Mouse (Mus musculus) 3134 (cell line): ENCODE measurements around the gene Camta1.

Experiments used
- DNase-seq: peaks from one replicate; pipeline ENCODE4 v3.0.0-alpha.2; 2011; ENCODE audit warnings: low spot score; ENCODE audit not compliant: insufficient read length; ENCODE audit errors: extremely low read depth

Gene Camta1

DNA sequence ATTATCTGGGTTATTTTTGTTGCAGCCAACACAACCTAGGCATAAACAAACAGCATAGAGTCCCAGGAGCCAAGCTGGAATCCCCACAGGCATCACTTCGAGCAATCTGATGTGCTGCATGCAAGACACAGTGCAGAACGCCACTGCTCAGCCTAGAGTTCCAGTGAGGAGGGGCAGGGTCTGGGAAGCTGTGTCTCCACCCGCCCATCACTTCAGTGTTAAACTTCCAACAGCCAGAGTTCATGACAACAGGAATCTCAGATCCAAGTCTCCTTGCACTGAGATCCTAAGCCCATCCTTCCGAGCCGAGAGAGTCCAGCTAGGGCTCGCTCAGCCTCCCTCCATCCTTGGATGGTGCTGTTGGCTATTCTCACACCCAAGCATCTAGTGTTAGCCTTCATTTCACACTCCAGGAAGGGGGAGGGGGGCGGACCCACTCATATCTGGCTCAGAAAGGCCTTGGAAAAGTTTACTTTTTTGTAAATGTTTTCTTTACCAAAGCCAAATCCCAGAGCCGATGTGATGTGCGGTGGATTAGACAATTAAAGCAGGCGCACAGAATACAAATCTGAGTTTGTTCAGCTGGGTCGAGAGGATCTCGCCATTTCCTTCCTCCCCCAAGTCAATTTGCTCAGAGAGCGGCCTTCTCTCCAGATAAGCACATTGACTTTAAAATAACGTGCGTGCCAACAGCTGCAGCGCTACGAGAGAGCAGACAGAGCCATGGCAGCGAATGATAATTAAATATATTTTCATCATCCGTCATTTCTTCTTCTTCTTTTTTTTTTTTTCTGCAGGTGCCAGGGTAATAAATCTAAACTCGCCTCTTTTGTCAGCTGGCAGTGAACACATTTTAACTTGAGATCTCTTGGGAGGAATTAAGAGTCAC lies 120.2 kb downstream of the Camta1 start:
- no peak for DNase-seq

DNA sequence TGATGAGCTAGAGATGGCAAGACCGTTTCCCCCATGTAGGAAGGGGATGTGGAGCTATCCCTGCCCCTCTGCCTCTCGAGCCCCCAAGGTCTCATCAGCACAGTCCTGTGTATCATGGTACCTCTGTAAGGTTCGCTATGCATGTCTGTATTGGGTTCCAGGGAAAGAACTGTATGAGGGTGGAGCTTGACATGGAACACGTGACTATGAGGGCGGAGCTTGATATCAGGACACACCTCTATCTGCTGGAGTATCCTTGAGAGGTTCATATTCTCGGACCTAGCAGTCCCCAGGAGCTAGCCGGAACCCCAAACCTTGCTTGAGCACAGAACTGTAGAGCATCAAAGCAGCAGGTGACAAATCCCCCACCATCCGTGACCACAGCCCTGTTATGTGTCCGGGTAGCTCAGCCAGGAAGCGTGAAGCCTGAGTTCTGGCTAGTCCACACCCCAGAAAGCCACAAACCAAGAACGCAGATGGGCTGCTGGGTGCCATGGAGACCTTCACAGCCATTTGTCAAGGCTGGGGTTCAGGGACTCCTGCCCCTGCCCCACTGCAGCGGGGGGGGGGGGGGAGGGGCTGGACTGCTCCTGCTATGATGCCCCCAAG lies 122.2 kb downstream of the Camta1 start:
- DNase-seq, result no peak

DNA sequence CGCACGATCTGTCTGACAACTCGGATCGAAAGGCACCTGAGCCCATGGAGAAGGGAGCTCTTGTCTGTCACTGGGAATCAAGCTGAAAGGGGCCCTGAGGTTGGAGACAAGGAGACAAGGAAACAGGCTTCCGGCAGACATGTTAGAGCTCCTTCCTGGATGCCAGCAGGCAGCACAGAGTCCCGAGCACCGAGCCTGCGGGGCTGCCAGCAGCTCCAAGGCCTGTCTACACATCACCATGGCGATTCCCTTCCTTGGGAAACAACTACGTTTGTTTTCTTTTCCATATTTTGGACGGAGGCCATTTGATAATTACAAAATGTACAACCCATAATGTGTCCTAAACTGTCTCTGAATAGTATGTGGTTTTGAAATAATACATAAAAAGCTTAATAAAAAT lies 122.8 kb downstream of the Camta1 start:
- no peak for DNase-seq

DNA sequence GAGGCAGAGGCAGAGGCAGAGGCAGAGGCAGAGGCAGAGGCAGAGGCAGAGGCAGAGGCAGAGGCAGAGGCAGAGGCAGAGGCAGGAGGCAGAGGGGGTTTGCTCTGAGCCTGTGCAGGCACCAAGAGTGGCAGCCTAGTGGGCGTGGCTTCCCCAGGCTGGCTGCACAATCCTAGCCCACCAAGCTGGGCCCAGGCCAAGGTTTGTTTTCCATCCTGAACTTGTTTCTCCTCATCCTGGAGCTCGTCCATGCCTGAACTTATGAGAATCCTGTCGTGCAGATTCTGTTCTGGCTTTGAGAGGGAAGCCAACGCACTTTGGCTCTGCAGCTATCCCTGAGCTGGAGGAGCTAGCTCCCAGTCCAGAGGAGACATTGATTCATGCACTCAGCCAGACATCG lies 123.4 kb downstream of the Camta1 start:
- DNase-seq, result no peak

DNA sequence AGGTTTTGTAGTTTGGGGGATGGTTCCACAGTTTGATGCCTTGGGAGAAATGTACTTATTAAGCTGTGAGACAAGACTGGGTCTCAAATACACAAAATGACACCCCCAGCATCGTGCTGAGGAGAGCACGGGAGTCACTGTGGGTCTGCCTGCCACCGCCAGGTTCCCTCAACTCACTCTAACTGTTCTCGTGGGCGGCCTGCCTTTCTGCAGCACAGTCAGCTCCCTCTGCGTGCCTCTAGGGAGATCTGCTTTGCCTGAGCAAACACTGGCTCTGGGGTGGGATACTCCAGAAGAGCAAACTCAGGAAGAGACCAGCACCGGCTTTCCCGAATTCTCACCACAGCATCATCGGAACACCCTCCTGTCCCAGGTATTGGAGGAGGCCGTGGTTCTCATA lies 129.0 kb downstream of the Camta1 start:
- no peak for DNase-seq

DNA sequence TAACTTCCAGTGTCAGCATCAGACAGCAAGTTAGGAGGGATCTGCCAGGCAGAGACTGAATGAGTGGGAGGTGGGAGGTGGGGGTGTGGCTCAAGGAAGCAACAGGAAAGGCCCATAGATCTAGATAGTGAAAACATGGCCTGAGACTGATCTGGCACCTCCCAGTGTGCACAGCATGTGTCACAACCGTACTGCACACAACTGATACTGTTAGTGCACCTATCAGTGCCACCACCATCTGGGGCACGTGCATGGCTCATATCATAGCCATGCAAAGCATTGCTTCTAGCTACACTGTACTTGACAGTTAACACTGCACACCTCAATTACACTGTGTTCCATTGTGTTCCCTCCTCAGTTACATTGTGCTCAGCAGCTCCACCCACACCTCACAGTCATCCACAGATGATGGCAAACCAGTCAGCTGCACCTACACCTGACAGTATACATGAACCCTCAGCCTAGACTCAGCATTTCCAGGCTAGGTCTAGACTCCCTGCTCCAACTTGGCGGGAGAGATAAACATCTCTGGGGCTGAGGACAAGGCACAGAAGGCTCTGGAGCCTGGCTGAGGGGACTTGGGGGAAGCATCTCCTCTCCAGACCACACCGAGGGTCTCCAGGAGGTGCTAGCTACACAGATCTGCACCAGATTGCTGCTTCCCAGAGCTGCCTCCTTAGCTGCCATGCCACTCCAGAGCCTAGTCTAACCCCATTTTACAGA lies 131.5 kb downstream of the Camta1 start:
- DNase-seq, result no peak

DNA sequence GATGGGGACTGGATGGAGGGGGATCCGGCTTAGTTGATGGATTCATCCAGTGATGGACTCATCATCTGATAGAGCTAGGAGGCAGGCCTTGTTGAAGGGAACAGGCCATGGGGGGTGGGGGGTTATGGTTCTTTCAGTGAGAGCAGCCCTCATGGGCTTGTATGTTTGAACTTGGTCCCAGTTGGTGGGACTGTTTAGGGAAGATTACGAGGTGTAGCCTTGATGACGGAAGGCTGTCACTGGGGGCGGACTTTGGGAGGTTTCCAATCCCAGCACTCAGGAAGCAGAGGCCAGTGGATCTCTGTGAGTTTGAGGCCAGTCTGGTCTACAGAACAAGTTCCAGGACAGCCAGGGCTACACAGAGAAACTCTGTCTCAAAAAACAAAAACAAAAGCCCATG lies 132.6 kb downstream of the Camta1 start:
- no peak for DNase-seq

DNA sequence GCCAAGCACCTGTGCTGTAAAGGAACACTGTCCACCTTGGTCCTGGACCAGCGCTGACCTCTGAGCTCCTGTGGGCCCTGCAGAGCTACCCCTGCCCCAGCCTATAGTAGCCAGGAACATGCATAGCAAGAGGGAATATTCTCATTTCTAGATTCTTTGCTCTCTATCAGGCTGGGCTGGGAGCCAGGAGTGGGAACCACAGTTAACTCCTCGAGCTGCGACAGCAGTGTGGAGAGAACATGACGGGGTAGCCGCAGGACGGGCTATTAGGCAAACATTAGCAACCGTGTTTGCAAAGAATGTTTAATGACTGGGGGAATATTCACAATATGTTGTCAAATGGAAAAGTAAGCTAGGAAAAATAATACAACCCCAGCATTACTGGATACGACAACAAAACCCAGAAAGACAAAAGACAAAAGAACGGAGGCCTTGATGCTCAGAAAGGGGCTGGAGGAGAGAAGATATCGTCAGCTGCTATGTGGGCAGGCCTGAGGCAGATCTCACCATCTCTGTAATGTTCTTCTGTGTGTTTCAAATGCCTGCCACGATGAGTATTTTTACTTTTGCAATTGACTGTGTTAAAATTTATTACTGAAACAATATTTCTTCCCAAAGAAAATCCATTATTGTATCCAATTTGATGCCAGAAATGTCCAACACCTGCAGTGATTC lies 133.1 kb downstream of the Camta1 start:
- no peak for DNase-seq

DNA sequence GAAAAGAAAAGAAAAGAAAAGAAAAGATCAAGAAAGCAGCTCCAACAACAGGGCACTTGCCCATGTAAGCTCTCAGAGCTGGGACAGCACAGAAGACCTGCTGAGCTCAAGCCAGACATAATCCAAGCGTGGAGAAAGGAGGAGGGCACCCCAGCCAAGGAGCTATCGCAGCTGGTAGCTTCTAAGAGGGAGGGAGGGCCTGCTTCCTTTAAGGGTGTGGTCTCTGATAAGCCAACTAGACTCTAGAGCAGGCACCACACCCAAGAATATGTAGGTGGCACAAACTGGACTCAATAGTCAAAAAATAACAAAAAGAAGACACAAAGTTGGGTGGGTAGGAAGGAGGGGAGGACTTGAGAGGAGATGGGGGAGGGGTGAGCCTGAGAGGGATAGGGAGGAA lies 135.3 kb downstream of the Camta1 start:
- DNase-seq, result no peak

DNA sequence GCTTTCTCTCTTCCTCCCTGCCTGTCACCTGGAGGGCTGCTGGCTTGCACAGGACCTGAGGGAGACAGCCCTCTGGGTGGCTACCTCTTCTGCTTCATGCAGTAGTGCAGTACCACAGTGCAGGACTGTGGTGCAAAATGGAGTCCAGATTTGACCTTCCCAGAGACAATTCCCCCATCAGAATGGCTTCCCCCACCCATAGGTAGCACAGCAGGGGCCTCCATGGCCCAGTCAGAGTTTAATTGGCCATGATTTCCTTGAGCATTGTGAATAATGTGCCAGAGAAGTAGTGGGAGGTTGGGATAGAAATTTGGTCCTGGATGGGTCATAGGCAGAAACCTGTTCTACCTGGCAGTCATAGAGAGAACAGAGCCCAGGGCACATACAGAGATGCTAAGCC lies 136.8 kb downstream of the Camta1 start:
- no peak for DNase-seq

DNA sequence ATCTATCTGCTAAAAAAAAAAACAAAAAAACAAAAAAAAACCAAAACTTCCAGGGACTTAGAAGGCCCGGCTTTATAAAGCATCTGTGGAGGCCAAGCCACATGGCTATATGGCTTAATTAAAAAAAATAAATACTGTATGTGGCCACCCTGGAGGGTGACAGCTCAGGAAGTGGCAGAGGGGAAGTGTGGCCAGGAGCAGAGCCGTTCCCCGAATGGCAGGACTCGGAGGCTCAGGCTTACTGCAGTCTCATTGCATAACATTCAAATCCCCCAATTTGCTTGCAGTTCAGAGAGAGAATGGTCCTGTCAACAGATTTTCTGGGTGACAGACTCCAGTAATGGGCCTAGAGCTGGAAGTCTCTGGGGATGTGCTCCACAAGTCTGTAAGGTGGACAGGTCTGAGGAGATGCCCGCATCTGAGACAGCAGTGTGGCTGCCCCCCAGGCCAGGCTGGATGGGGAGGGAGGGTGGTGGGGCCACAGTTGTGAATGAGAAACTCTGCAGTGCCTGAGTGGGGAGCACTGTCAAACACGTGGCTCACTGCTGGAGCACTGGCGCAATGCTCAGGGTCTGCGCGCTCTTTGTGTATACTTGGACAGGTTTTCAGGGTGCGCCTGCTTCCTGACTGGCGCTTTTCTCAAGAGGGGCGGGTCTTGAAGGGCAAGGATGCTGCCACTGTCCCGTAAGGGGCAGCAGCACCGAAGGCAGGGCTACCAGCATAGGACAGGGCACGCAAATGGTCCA lies 140.8 kb downstream of the Camta1 start:
- DNase-seq, result no peak

DNA sequence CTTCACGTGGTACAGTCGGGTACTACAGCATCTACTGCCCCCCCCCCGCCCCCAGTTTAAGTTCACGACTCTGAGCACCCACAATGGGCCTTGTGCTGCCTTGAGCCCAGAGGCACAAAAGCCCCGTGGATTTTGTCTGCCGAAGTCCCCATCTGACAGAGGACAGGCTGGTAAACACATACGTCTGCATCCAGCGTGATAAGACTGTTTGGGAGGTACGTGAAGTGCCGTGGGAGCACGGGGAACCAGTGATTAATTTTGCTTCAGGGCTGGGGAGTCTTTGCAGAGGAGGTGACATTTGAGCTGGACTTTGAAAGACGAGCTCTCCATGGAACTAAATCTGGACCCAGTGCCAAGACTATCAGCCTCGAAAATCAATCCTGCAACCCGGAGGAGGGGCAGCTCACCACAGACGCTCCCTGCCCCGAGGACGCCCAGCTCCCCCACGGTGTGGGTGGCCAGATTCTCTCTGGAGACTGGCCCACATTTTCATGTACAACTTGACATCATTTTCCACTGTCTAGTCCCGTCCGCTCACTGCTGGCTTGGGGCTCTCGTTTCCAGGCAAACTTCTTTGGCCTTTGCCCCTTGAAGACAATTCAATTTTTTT lies 142.7 kb downstream of the Camta1 start:
- no peak for DNase-seq

DNA sequence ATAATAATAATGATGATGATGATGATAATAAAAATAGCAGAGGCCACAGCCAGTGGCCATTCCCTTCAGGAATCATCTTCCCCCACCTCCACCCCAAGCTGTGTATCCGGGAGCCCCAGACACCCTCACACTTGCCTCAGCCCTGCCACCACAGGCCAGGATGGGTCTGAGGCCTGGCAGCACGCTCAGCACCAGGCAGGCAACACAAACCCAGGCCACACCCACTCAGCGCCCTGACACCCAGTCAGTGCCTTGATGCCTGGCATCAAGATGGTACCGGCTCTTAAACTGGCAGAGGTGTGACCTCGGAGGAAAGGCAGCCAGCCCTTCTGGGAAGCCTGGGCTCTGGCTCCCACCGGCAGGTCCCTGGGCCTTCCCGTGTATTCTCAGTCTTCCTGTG lies 143.8 kb downstream of the Camta1 start:
- DNase-seq, result no peak

DNA sequence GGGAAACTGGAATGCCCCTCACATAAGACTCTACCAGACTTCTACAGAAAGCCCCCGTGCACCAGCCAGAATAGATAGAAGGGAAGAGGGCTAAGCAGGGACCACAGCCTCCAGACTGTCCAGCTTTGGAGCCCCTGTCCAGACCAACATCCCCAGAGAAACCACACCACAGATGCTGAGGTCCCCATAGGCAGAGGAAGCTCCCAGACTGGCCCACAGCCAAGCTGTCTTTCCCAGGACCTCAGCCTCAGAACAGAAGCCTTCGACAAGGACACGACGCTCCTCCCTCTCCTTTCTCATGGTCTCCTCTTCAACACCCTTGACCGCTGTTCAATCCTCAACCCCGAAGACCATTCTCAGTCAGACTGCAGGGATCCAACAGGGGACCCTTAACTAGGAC lies 148.0 kb downstream of the Camta1 start:
- DNase-seq, result no peak

DNA sequence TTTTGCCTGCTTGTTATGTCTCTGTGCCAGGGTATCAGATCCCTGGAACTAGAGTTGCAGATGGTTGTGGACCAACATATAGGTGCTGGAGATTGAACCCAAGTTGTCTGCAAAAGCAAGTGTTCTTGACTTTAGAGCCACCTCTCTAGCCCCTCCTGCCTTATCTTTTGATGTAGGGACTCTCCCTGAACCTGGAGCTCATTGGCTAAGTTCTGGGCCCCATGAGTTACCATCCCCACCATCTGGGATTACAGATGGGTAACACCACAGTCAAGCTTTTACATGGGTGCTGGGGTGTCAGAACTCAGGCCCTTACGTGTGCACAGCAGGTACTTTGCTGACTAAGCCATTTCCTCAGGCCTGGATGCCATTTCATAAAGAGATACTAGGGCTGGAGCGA lies 150.3 kb downstream of the Camta1 start:
- no peak for DNase-seq

DNA sequence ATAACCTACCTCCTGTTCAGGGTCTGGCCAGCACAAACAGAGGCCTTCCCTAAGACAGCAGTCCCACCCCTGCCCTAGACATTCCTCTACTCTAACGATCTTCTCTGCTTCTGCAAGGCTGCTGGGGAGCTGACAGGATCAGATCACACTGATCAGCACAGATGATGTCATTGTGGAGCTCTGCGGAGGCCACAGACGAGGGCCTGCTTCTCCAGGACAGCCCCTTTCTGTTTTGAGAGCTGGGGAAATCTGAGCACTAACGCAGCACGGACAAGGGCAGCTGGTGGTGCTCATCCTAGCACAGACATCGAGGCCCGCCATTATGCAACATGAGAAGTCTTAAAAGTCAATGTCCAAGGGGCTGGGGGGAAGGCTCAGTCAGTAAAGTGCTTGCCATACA lies 151.2 kb downstream of the Camta1 start:
- DNase-seq, result no peak

DNA sequence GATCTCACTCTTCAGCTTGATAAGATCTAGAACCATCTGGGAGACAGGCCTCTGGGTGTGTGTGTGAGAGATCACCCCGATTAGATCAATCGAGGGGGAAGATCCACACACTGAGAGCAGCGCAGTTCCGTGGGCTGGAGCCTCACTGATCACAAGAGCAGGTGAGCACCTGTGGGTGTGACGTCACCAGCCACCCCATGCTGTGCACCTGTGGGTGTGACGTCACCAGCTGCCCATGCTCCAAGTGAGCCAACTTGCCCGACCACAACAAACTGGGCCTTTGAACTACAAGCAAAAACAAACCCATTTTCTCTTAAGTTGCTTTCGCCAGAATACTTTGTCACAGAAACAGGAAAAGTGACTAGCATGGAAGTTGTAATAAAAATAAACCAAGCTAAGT lies 152.4 kb downstream of the Camta1 start:
- no peak for DNase-seq

DNA sequence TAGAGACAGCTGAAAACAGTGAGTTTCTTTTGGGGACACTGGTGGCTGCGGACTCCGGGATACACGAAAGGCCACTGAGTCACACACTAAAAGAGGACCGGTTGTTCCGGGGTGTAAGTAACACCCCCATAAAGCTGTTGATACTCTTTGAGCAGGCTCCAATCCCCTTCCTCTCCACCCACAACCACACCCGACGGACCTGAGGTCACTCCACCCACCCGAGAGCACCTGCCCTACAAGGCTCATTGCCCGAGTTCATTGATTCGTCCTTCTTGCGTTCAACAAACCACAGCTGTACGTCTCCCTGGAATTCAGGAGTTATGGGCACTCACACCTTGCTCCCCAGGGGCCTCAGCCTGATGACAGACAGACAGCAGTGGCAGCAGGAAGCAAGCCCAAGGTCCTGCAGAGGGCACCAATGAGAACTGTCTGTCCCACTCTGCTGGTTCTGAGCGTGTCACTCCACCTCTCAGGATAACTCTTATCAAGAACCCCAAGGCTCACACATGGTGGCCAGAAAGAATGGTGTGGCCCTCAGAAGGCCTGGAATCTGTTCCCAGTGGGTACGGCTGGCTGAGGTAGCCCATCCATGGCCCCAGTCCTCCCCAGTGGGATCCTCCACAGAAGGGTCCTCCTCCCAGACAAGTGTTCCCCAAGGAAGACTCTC lies 158.5 kb downstream of the Camta1 start:
- DNase-seq, result no peak

DNA sequence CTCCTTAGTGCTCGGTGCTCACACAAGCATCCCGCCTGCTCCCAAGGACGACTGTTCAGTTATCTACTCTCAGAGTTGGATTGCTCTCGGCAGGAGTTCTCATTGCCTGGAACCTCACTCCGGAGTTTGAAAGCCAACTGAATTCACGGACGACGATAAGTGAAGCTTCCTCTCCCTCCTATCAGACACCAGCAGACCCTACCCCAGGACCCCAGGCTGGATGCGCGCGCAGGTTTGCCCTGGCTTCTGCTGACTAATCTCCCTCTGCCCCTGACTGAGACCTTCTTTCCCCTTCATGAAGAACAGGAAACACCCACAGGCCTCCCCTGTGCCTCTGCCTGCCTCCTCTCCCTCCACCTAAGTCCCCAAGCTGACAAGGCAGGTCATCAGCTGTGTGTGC lies 159.2 kb downstream of the Camta1 start:
- no peak for DNase-seq

DNA sequence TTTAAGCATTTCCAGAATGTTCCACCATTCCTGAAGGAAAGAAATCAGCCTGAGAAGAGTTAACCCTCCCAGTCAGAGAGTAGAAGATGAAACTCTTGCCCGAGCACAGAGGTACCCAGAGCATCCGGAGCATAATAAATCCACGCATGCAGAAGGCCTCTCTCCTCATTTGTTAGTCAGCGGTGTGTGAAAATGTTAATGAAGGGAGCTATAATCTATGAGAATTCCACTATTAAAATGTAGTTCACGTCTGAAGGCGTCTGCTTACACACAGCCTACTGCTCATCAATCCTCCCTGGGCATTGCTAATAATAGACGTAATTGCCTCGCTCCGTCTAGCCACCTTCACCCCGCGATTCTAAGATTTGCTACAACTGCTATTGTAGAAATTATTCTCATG lies 165.7 kb downstream of the Camta1 start:
- DNase-seq, result no peak
